Mouse (Mus musculus): Measurements from ENCODE around the gene Chd1l.

DNA sequence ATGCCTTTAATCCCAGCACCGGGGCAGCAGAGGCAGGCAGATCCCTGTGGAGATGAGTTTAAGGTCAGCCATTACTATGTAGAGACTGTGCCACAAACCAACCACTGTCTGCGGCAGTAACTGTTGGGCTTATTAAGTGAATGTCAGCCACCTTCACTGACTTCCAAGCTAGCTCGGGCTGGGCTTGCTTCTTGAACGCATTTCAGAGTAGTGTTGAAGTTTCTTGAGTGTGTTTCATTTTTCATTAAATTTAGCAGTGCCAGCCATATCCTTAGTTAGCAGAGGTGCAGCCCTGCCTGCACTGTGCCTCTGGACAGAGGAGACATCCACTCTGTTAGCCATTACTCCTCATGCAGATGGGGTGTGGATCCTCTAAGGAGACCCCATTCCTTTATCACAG lies 20.7 kb upstream of the Chd1l start:
- TF ChIP-seq CTCF (IDR thresholded peaks at IDR 0.05; ENCODE audit: control insufficient read depth, insufficient read depth, low read length) = no peak
- TF ChIP-seq POLR2A (IDR thresholded peaks at IDR 0.05; ENCODE audit: borderline replicate concordance, control insufficient read depth, low read depth, low read length) = no peak
